Mouse (Mus musculus): ENCODE measurements at regions not wholly inside any gene's neighbourhood (a gene's known extent, or its start where the extent isn't known, plus 50 kb on each side); places are given as distances from the start of the nearest gene placed in this dataset.

DNA sequence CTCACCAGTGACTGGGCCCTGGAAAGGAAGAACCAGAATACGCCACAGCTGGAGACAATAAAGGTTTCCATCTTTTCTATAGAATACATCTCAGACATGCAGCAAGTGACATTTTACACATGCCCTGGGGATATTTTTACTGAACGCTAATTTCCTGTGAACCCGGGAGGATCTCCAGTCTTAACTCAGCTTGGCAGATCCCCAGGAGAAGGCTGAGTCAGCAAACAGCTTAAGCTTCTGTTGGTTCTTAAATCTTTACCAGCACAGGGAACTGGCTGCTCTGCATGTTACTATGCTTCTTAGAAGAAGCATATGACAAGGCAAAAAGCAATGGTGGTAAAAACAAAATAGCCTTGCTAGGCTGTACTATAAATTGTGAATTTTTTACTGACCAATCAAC lies 59.7 kb upstream of the Map2 start:
- Histone ChIP-seq H3K4me1 (ENCODE audit: control insufficient read depth, insufficient read depth, low read length) (no peaks in the 10 kb centered on the region), H3K9ac (ENCODE audit: low read depth, low read length) (no peak overlapping the region), H3K36me3 (ENCODE audit: control insufficient read depth, insufficient read depth, low read length) (no peaks in the 10 kb centered on the region), H3K27ac (no peak overlapping the region), H3K79me2 (replicated peaks; ENCODE audit: control insufficient read depth, insufficient read depth, low read length) (no peaks in the 10 kb centered on the region), H3K27me3 (ENCODE audit: control insufficient read depth, insufficient read depth, low read length) (no peaks in the 10 kb centered on the region), H3K4me3 (no peak overlapping the region)
- no peak for TF ChIP-seq POLR2A (IDR thresholded peaks at IDR 0.05; ENCODE audit: insufficient read depth, low read depth, low read length)
- no peak for TF ChIP-seq EP300 (IDR thresholded peaks at IDR 0.05; ENCODE audit: insufficient read depth, low read depth, low read length)
- TF ChIP-seq CTCF (IDR thresholded peaks at IDR 0.05), result no peak
- DNase-seq, result no peak
- WGBS, result 34% methylated on average over 3 of the region's 3 CpGs
- intact Hi-C loops (cut with DNase I), result no loop called here

Data from heart, adult 2 months (tissue).